Mouse (Mus musculus): ENCODE results near the gene Col23a1. TPM values are rescaled to one million over a fixed set of nuclear protein-coding genes. Genes with fewer than 3 reads are reported as not detected.
"Not testable (repeated sequence)": the region's sequence is repeated elsewhere in the genome, so short reads cannot be mapped to it uniquely, and the experiment has no call there.

Col23a1 gene
- polyA plus RNA-seq, 1 experiment from 2014 or later, result 9.1 TPM

GRCm38 (mm10) chr11:51595459-51596083 is 305.9 kb downstream of the Col23a1 start:
- no peak overlapping the region for H3K9ac ChIP-seq (replicated peaks)
- WGBS, result 85% methylated on average over 1 of the region's 1 CpGs
- ATAC-seq (ENCODE audit: low FRiP score), result no peak

GRCm38 (mm10) chr11:51597553-51597952 is 307.8 kb downstream of the Col23a1 start:
- Histone ChIP-seq H3K4me3 (replicated peaks) (no peak overlapping the region), H3K9me3 (replicated peaks) (no peaks in the 10 kb centered on the region), H3K27ac (replicated peaks) (no peak overlapping the region), H3K4me1 (peaks cover 14% of the 10 kb centered on the region), H3K36me3 (peaks cover 96% of the 10 kb centered on the region), H3K27me3 (replicated peaks) (no peaks in the 10 kb centered on the region), H3K9ac (replicated peaks) (no peak overlapping the region), H3K4me2 (no peak overlapping the region)
- ATAC-seq (ENCODE audit: low FRiP score), result no peak
- 83% methylated on average over 2 of the region's 2 CpGs for WGBS

More at GRCm38 (mm10) chr11:51595459-51596083, 305.9 kb downstream of the Col23a1 start:
- H3K4me1 ChIP-seq, result no peaks in the 10 kb centered on the region
- peaks cover 94% of the 10 kb centered on the region for H3K36me3 ChIP-seq
- no peak overlapping the region for H3K27ac ChIP-seq (replicated peaks)
- H3K4me2 ChIP-seq, result no peak overlapping the region
- H3K4me3 ChIP-seq (replicated peaks), result no peak overlapping the region
- no peaks in the 10 kb centered on the region for H3K9me3 ChIP-seq (replicated peaks)
- H3K27me3 ChIP-seq (replicated peaks), result no peaks in the 10 kb centered on the region

GRCm38 (mm10) chr11:51602253-51602652 is 312.5 kb downstream of the Col23a1 start:
- no peaks in the 10 kb centered on the region for H3K9me3 ChIP-seq (replicated peaks)
- 96% methylated on average over 3 of the region's 3 CpGs for WGBS
- ATAC-seq (ENCODE audit: low FRiP score), result no peak

GRCm38 (mm10) chr11:51605602-51606446 is 316.1 kb downstream of the Col23a1 start:
- Histone ChIP-seq H3K36me3 (peaks cover 40% of the 10 kb centered on the region), H3K9ac (replicated peaks) (peak overlapping the region; percentile 98), H3K9me3 (replicated peaks) (no peaks in the 10 kb centered on the region), H3K4me1 (peaks cover 49% of the 10 kb centered on the region), H3K4me2 (peak overlapping the region; percentile 91), H3K27me3 (replicated peaks) (no peaks in the 10 kb centered on the region), H3K27ac (replicated peaks) (peak overlapping the region; percentile 95), H3K4me3 (replicated peaks) (peak overlapping the region; percentile 94)
- peak; percentile 61 for ATAC-seq (ENCODE audit: low FRiP score)
- WGBS, result under 1% methylated on average over 78 of the region's 81 CpGs

More at GRCm38 (mm10) chr11:51602253-51602652, 312.5 kb downstream of the Col23a1 start:
- Histone ChIP-seq H3K4me2 (no peak overlapping the region), H3K9ac (replicated peaks) (no peak overlapping the region), H3K4me3 (replicated peaks) (no peak overlapping the region), H3K27ac (replicated peaks) (no peak overlapping the region), H3K27me3 (replicated peaks) (no peaks in the 10 kb centered on the region), H3K4me1 (peaks cover 45% of the 10 kb centered on the region), H3K36me3 (peaks cover 76% of the 10 kb centered on the region)

- Histone ChIP-seq H3K27ac (replicated peaks) (peak within 1 kb of the TSS; percentile 95), H3K4me1 (peaks cover 45% of the 10 kb centered on the region), H3K9ac (replicated peaks) (peak within 1 kb of the TSS; percentile 98), H3K4me2 (peak within 1 kb of the TSS; percentile 91), H3K36me3 (peaks cover 32% of the 10 kb centered on the region), H3K4me3 (replicated peaks) (peak within 1 kb of the TSS; percentile 94), H3K9me3 (replicated peaks) (no peaks in the 10 kb centered on the region), H3K27me3 (replicated peaks) (no peaks in the 10 kb centered on the region)
- under 1% methylated on average over 91 of the region's 91 CpGs for WGBS
- peak; percentile 97 for ATAC-seq (ENCODE audit: low FRiP score)
These were observed 316.9 kb downstream of the Col23a1 start, which contains the start of gene Hnrnpab for GRCm38 (mm10) chr11:51606447-51607095. TSS of gene Hnrnpab (minus strand) at chr11:51606847.

- peak overlapping the region; percentile 94 for H3K4me3 ChIP-seq (replicated peaks)
- no peaks in the 10 kb centered on the region for H3K9me3 ChIP-seq (replicated peaks)
- peaks cover 26% of the 10 kb centered on the region for H3K36me3 ChIP-seq
- H3K9ac ChIP-seq (replicated peaks), result peak overlapping the region; percentile 79
- no peaks in the 10 kb centered on the region for H3K27me3 ChIP-seq (replicated peaks)
- H3K27ac ChIP-seq (replicated peaks), result peak overlapping the region; percentile 95
- peaks cover 38% of the 10 kb centered on the region for H3K4me1 ChIP-seq
- WGBS, result 10% methylated on average over 15 of the region's 15 CpGs
- H3K4me2 ChIP-seq, result peak overlapping the region; percentile 77
- ATAC-seq (ENCODE audit: low FRiP score), result peak; percentile 58
These were observed 317.5 kb downstream of the Col23a1 start for GRCm38 (mm10) chr11:51607096-51607738.

GRCm38 (mm10) chr11:51609266-51609909 is 319.7 kb downstream of the Col23a1 start:
- Histone ChIP-seq H3K4me2 (no peak overlapping the region), H3K9me3 (replicated peaks) (no peaks in the 10 kb centered on the region), H3K36me3 (peaks cover 4% of the 10 kb centered on the region), H3K9ac (replicated peaks) (no peak overlapping the region), H3K4me1 (peaks cover 19% of the 10 kb centered on the region), H3K27ac (replicated peaks) (no peak overlapping the region), H3K4me3 (replicated peaks) (no peak overlapping the region), H3K27me3 (replicated peaks) (no peaks in the 10 kb centered on the region)
- ATAC-seq (ENCODE audit: low FRiP score), result no peak
- 83% methylated on average over 3 of the region's 3 CpGs for WGBS

GRCm38 (mm10) chr11:51609940-51610339 is 320.2 kb downstream of the Col23a1 start:
- H3K4me2 ChIP-seq; H3K9ac ChIP-seq (replicated peaks); H3K4me3 ChIP-seq (replicated peaks); H3K9me3 ChIP-seq (replicated peaks); H3K36me3 ChIP-seq; H3K27me3 ChIP-seq (replicated peaks); H3K27ac ChIP-seq (replicated peaks); ATAC-seq (ENCODE audit: low FRiP score): not testable (repeated sequence)
- 89% methylated on average over 5 of the region's 5 CpGs for WGBS
- peaks cover 16% of the 10 kb centered on the region for H3K4me1 ChIP-seq

GRCm38 (mm10) chr11:51614256-51614655 is 324.5 kb downstream of the Col23a1 start:
- WGBS, result 79% methylated on average over 8 of the region's 8 CpGs
- Histone ChIP-seq H3K36me3 (no peaks in the 10 kb centered on the region), H3K4me2 (no peak overlapping the region), H3K27ac (replicated peaks) (no peak overlapping the region), H3K27me3 (replicated peaks) (no peaks in the 10 kb centered on the region), H3K9ac (replicated peaks) (no peak overlapping the region), H3K4me1 (peaks cover 17% of the 10 kb centered on the region), H3K9me3 (replicated peaks) (no peaks in the 10 kb centered on the region), H3K4me3 (replicated peaks) (no peak overlapping the region)
- ATAC-seq (ENCODE audit: low FRiP score), result no peak

- WGBS, result 49% methylated on average over 7 of the region's 7 CpGs
- H3K9me3 ChIP-seq (replicated peaks), result no peaks in the 10 kb centered on the region
- H3K27me3 ChIP-seq (replicated peaks), result no peaks in the 10 kb centered on the region
- H3K27ac ChIP-seq (replicated peaks), result peak overlapping the region; percentile 45
- no peaks in the 10 kb centered on the region for H3K36me3 ChIP-seq
- H3K9ac ChIP-seq (replicated peaks), result peak overlapping the region; percentile 36
- peak overlapping the region; percentile 61 for H3K4me2 ChIP-seq
- peaks cover 19% of the 10 kb centered on the region for H3K4me1 ChIP-seq
- ATAC-seq (ENCODE audit: low FRiP score), result no peak
- H3K4me3 ChIP-seq (replicated peaks), result peak overlapping the region; percentile 32
These were observed 325.4 kb downstream of the Col23a1 start for GRCm38 (mm10) chr11:51615129-51615528.

- ATAC-seq (ENCODE audit: low FRiP score), result no peak
- WGBS, result 4% methylated on average over 14 of the region's 14 CpGs
These were observed 325.9 kb downstream of the Col23a1 start for GRCm38 (mm10) chr11:51615601-51616000.

More at GRCm38 (mm10) chr11:51615601-51616000, 325.9 kb downstream of the Col23a1 start:
- H3K4me3 ChIP-seq (replicated peaks), result peak overlapping the region; percentile 32
- no peaks in the 10 kb centered on the region for H3K9me3 ChIP-seq (replicated peaks)
- H3K36me3 ChIP-seq, result no peaks in the 10 kb centered on the region
- H3K4me1 ChIP-seq, result peaks cover 24% of the 10 kb centered on the region
- H3K27me3 ChIP-seq (replicated peaks), result no peaks in the 10 kb centered on the region
- H3K4me2 ChIP-seq, result peak overlapping the region; percentile 61
- H3K27ac ChIP-seq (replicated peaks), result peak overlapping the region; percentile 45
- peak overlapping the region; percentile 36 for H3K9ac ChIP-seq (replicated peaks)
